Mouse (Mus musculus) lung, embryonic 14.5 days (tissue): ENCODE results near the gene Fbxl5. TPM values are rescaled to one million over a fixed set of nuclear protein-coding genes. Genes with fewer than 3 reads are reported as not detected.

ENCODE experiments used
- ATAC-seq: fragments of 200-750 bp; cut with Nextera tagmentation; 2 replicates; pipeline ENCODE4 v1.8.0; 2017; ENCODE audit warnings: mild to moderate bottlenecking, moderate TSS enrichment, moderate library complexity; ENCODE audit not compliant: insufficient read depth
- DNase-seq: peaks from one replicate; pipeline ENCODE4 v3.0.0-alpha.2; 2015
- H3K27ac ChIP-seq: fragments of 300-500 bp; sonication (generic); 2 replicates; pipeline ENCODE4 v1.5.1; 2014; ENCODE audit warnings: low read depth, mild to moderate bottlenecking, moderate library complexity
- H3K27me3 ChIP-seq: fragments of 300-500 bp; sonication (generic); 2 replicates; pipeline ENCODE4 v1.6.1; 2014; ENCODE audit warnings: low read length, control low read depth; ENCODE audit not compliant: insufficient read depth
- H3K36me3 ChIP-seq: fragments of 300-500 bp; sonication (generic); 2 replicates; pipeline ENCODE4 v1.6.1; 2014; ENCODE audit warnings: control low read depth; ENCODE audit not compliant: insufficient read depth
- H3K4me1 ChIP-seq: fragments of 300-500 bp; sonication (generic); 2 replicates; pipeline ENCODE4 v1.6.1; 2014; ENCODE audit warnings: antibody characterized with exemption, control low read depth; ENCODE audit not compliant: insufficient read depth
- H3K4me2 ChIP-seq: fragments of 300-500 bp; sonication (generic); 2 replicates; pipeline ENCODE4 v1.6.1; 2014; ENCODE audit warnings: mild to moderate bottlenecking
- H3K4me3 ChIP-seq: fragments of 300-500 bp; sonication (generic); 2 replicates; pipeline ENCODE4 v1.5.1; 2014; ENCODE audit warnings: low read depth, low read length
- H3K9ac ChIP-seq: fragments of 300-500 bp; sonication (generic); 2 replicates; pipeline ENCODE4 v1.6.1; 2014
- H3K9me3 ChIP-seq: fragments of 300-500 bp; sonication (generic); 2 replicates; pipeline ENCODE4 v1.6.1; 2016; ENCODE audit warnings: low read depth, low read length, control low read depth
- CTCF ChIP-seq: IDR thresholded peaks from 2 replicates; pipeline ENCODE4 v1.5.1; 2016; ENCODE audit warnings: antibody characterized with exemption, low read depth
- WGBS: fragments of 180-500 bp; shearing (Covaris S2); extraction: QIAGEN DNeasy Blood & Tissue Kit; methylation state at CpG from one replicate; pipeline ENCODE4 v1.1.7; 2014; 5-methylcytosine and 5-hydroxymethylcytosine counted together
- polyA plus RNA-seq: library from polyadenylated mRNA; unstranded; fragments of >200 nt; fragmentation: Nextera tagmentation; extraction: Ambion mirVana; gene quantifications from 2 replicates; pipeline ENCODE4 v1.2.1, GENCODE M21; 2014

Gene Fbxl5
- polyA plus RNA-seq, 1 experiment from 2014 or later = 73.2 TPM

DNA sequence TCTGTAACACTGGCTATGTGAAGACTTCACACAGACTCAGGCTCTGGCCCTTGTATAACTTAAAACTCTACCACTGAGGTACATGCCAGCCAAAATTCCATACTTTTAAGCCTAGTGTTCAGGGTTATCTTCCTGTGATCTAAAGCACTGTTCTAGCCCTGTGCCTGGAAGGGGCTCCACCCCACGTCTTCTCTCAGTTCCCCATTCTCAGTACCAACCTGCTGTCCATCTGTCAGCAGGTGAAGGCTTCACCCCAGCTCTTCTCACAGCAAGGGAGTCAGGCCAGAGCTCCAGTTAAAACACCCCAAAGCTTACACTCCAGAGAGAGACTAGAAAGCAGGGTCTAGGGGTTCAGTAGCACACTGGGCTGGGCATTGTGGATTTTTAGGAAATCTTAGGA, 24.2 kb upstream of the Fbxl5 start:
- 34% methylated on average over 1 of the region's 1 CpGs for WGBS
- no peak for TF ChIP-seq CTCF
- H3K9ac ChIP-seq = no peak overlapping the region

DNA sequence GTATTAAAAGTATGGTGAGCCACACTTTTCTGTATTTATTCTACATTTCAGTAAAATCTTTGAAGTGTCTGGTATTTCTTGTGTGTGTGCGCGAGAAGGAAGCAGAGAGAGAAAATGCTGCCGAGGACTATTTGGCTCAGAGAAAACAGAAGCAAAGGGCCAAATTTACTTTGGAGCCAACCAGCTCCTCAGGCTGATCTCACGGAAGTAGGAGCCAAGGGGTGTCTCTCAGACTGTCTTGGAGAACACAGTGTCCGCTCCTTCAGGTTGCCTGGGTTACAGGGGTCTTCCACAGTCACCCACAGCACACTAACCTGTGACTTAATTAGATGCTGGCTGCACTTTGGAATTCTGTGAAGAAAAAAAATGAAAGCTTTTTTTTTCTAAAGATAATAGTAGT, 23.6 kb upstream of the Fbxl5 start:
- H3K4me2 ChIP-seq = no peak overlapping the region
- H3K9ac ChIP-seq = no peak overlapping the region
- H3K4me1 ChIP-seq = no peaks in the 10 kb centered on the region
- no peaks in the 10 kb centered on the region for H3K36me3 ChIP-seq
- peaks cover 6% of the 10 kb centered on the region; the same call in 1 of the 2 replicates for H3K9me3 ChIP-seq
- no peak overlapping the region for H3K4me3 ChIP-seq
- H3K27me3 ChIP-seq = no peaks in the 10 kb centered on the region
- ATAC-seq (no peak), DNase-seq (no peak)
- no peak overlapping the region for H3K27ac ChIP-seq
- TF ChIP-seq CTCF = no peak
- 75% methylated on average over 5 of the region's 5 CpGs for WGBS

More for the DNA sequence above, 24.2 kb upstream of the Fbxl5 start:
- Histone ChIP-seq H3K27me3 (no peaks in the 10 kb centered on the region), H3K4me1 (no peaks in the 10 kb centered on the region), H3K4me3 (no peak overlapping the region), H3K27ac (no peak overlapping the region), H3K4me2 (no peak overlapping the region), H3K36me3 (no peaks in the 10 kb centered on the region), H3K9me3 (peaks cover 6% of the 10 kb centered on the region; the same call in 1 of the 2 replicates)
- no peak for DNase-seq
- no peak for ATAC-seq

DNA sequence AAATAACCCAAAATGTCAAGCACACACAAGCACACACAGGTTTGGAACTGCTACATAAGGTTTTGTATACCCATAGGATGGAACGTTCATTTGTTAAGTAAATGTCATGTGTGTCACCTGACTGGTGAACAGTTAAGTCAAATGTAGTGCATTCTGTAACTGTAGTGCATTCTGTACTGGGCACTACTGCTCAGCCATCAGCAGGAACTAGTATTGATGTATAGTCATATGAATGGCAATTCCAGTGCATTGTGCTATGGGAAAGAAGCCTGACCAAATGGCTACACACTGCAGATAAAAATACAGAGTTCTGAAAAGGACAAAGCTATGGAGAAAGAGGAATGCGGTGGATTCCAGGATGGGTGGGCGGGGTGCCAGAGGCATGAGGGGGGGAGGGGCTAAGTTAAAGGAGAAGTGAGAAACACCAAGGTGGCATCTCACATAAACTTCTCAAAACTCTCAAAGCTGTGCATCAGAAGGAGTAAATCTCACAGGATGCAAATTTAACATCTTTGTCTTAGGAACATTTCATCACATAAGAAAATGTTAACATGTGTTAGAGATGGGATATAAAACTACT, 21.2 kb upstream of the Fbxl5 start:
- Histone ChIP-seq H3K4me3 (no peak overlapping the region), H3K4me1 (no peaks in the 10 kb centered on the region), H3K9ac (no peak overlapping the region), H3K9me3 (peaks cover 6% of the 10 kb centered on the region; the same call in 1 of the 2 replicates), H3K27ac (no peak overlapping the region), H3K27me3 (no peaks in the 10 kb centered on the region), H3K4me2 (no peak overlapping the region), H3K36me3 (no peaks in the 10 kb centered on the region)
- no peak for ATAC-seq
- TF ChIP-seq CTCF = no peak
- no peak for DNase-seq
- 54% methylated on average over 3 of the region's 3 CpGs for WGBS

DNA sequence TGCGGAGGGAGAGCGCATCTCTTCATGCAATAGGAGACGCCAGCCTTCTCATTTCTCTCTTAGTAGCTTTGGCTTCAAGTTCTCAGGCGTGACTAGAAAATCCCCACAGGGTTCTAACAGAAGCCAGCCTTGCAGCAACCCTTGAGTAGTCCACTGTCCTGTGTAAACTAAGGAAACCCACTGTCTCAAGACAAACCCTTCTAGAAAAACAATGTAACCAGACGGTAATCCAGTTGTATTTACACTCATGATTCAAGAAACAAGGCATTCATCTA, 20.5 kb upstream of the Fbxl5 start:
- 60% methylated on average over 5 of the region's 5 CpGs for WGBS
- DNase-seq (no peak), ATAC-seq (no peak)
- no peaks in the 10 kb centered on the region for H3K27me3 ChIP-seq
- peak overlapping the region; percentile 51 for H3K4me2 ChIP-seq
- H3K4me1 ChIP-seq = no peaks in the 10 kb centered on the region
- no peaks in the 10 kb centered on the region for H3K36me3 ChIP-seq
- H3K4me3 ChIP-seq = peak overlapping the region; percentile 15; the same call in 1 of the 2 replicates
- H3K9ac ChIP-seq = 0 out of 2 replicates have a peak overlapping the region, but pooled peaks have one; percentile 10
- H3K9me3 ChIP-seq = peaks cover 6% of the 10 kb centered on the region; the same call in 1 of the 2 replicates
- H3K27ac ChIP-seq = no peak overlapping the region
- TF ChIP-seq CTCF = no peak

DNA sequence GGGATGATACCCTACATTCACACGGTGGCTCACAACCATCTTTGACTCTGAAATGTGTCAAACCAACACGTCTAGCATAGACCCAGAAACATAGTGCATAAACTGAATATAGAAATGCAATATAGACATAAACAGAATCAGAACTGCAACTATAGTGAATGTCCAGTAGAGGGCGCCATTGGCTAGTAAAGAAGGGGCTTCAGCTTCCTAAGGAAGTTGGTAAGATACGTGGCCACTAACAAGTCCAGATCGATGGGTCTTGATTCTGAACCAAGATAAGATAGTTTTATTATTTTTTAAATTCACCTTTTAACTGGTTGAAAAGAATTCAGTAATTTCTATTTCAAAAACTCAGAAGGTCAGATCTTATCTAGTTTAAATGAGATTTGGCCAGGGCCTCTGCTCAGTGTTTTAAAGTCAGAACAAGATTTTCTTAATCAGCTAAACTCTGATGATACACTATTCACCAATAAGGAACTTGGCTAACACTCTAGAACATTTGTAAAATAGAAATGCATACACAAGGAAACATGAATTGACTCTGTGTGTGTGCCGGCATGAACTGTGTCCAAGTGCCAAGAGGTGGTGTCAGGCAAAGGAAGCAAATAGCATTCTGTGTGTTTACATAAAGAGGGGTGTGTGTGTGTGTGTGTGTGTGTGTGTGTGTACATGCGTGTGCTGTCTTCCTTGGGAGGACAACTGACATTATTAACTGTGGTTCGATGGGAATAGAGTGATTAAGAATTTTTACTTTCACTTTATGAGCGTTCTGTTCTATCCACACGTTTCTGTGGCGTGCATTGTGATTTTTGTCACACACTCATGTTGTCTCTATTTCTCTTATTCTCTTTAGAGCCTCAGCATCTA, 19.9 kb upstream of the Fbxl5 start:
- H3K27me3 ChIP-seq = no peaks in the 10 kb centered on the region
- DNase-seq (peak; percentile 86), ATAC-seq (peak; percentile 75)
- 0 out of 2 replicates have a peak overlapping the region, but pooled peaks have one; percentile 24 for H3K27ac ChIP-seq
- no peaks in the 10 kb centered on the region for H3K36me3 ChIP-seq
- TF ChIP-seq CTCF = peak; percentile 93
- H3K4me2 ChIP-seq = peak overlapping the region; percentile 51
- H3K4me1 ChIP-seq = no peaks in the 10 kb centered on the region
- H3K4me3 ChIP-seq = peak overlapping the region; percentile 15
- 24% methylated on average over 11 of the region's 11 CpGs for WGBS
- H3K9ac ChIP-seq = 0 out of 2 replicates have a peak overlapping the region, but pooled peaks have one; percentile 10
- H3K9me3 ChIP-seq = peaks cover 6% of the 10 kb centered on the region; the same call in 1 of the 2 replicates

DNA sequence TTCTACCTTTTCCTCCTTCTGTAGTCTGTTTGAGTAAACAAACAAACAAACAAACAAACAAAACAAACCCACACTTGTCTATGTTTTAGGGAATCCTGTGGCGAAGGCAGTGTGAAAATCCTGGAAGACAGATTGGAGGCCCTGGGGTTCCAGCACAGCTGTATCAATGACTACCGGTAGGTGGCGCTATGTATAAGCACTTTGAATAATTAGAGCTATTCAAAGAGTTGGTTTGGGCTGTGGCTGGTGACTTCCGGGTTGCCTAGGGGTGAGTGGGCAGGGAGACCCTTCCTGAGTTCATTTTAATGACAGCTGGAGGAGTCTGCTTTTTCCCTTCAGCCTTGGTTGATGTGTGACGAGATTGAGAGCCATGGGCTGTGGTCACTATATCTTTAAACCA, 15.9 kb upstream of the Fbxl5 start:
- Histone ChIP-seq H3K4me2 (no peak overlapping the region), H3K36me3 (no peaks in the 10 kb centered on the region), H3K4me3 (no peak overlapping the region), H3K9ac (no peak overlapping the region), H3K27ac (no peak overlapping the region), H3K9me3 (no peaks in the 10 kb centered on the region), H3K27me3 (no peaks in the 10 kb centered on the region), H3K4me1 (no peaks in the 10 kb centered on the region)
- TF ChIP-seq CTCF = peak; percentile 51
- ATAC-seq (no peak), DNase-seq (peak; percentile 66)
- WGBS = 56% methylated on average over 5 of the region's 5 CpGs

DNA sequence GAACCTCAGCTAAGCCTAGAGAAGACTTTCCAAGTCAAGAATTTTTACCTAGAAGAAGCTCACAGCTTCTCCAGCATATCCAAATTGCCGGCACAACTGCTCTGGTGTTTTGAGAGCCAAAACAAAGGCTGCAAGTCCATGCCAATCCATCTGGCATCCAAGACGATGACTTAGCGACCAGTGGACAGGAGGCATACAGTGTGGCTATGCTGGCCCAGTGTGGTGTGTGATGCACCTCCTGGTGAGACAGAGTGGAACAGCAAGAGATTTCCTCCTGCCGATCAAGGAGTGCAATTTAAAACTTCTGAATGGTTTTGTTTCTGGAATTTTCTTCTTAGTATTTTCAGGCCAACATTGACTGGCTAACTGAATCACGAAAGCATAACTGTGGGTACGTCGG, 15.2 kb upstream of the Fbxl5 start:
- ATAC-seq = no peak
- H3K9ac ChIP-seq = no peak overlapping the region
- no peaks in the 10 kb centered on the region for H3K27me3 ChIP-seq
- H3K4me2 ChIP-seq = no peak overlapping the region
- no peaks in the 10 kb centered on the region for H3K9me3 ChIP-seq
- no peak overlapping the region for H3K4me3 ChIP-seq
- no peaks in the 10 kb centered on the region for H3K36me3 ChIP-seq
- DNase-seq = no peak
- 89% methylated on average over 7 of the region's 7 CpGs for WGBS
- H3K27ac ChIP-seq = no peak overlapping the region
- no peaks in the 10 kb centered on the region for H3K4me1 ChIP-seq
- TF ChIP-seq CTCF = peak; percentile 19; the same call in 1 of the 2 replicates
